Comparison of ENCODE assay signal across 30 mouse cellular contexts in the genomic region with DNA sequence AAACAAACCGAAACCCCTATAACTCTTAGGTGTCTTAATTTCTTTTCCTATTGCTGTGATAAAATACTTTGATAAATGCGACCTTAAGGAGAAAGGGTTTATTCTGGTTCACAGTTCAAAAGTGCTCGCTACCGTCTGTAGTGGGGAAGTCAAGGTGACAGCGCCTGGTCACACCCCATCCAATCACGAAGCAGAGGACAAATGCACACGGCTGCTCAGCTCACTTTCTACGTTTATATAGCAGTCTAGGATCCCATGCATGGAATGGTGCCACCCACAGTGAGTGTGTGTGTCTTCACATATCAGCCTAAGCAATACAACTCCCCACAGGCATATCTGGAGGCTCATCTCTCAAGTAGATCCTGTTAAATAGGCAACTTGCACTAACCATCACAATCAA.
"Had no signal": no experiment of that assay in that cellular context is flagged by ENCODE, and none has a peak within 500 bp of the region (broad histone marks: within the 10 kb centered on the region; RNA-seq: fewer than 3 reads in every experiment).

No protein-coding gene starts in this region.

- ATAC-seq: liver, embryonic 12.5 days; liver, postnatal 0 days; lung, postnatal 0 days; midbrain, embryonic 13.5 days; midbrain, embryonic 15.5 days; midbrain, embryonic 16.5 days had no signal

- H3K9ac ChIP-seq: limb, embryonic 12.5 days; limb, embryonic 13.5 days; limb, embryonic 15.5 days; liver, embryonic 12.5 days; liver, embryonic 13.5 days; liver, embryonic 14.5 days; liver, embryonic 15.5 days; liver, postnatal 0 days; lung, embryonic 14.5 days; lung, embryonic 15.5 days; midbrain, embryonic 12.5 days; midbrain, embryonic 13.5 days; midbrain, embryonic 15.5 days; neural tube, embryonic 12.5 days had no signal

- H3K36me3 ChIP-seq: limb, embryonic 10.5 days; limb, embryonic 12.5 days; limb, embryonic 13.5 days; limb, embryonic 15.5 days; liver, embryonic 12.5 days; liver, embryonic 13.5 days; liver, embryonic 15.5 days; lung, embryonic 15.5 days; midbrain, embryonic 12.5 days; midbrain, embryonic 13.5 days; midbrain, embryonic 15.5 days; neural tube, embryonic 12.5 days had no signal

- H3K27ac ChIP-seq: limb, embryonic 10.5 days; limb, embryonic 12.5 days; limb, embryonic 13.5 days; limb, embryonic 15.5 days; liver, embryonic 12.5 days; liver, embryonic 13.5 days; liver, embryonic 14.5 days; liver, embryonic 15.5 days; lung, embryonic 15.5 days; macrophage; midbrain, embryonic 12.5 days; midbrain, embryonic 13.5 days; midbrain, embryonic 15.5 days; neural tube, embryonic 12.5 days had no signal

- H3K4me3 ChIP-seq: limb, embryonic 10.5 days; limb, embryonic 12.5 days; limb, embryonic 13.5 days; limb, embryonic 15.5 days; liver, embryonic 12.5 days; liver, embryonic 13.5 days; liver, embryonic 15.5 days; lung, embryonic 15.5 days; megakaryocyte, embryonic 14.5 days; midbrain, embryonic 12.5 days; midbrain, embryonic 13.5 days; midbrain, embryonic 15.5 days; myocyte; neural tube, embryonic 12.5 days had no signal

- DNase-seq: left cerebral cortex, postnatal 4 days; liver; liver, embryonic 13.5 days; liver, postnatal 0 days; lung, adult 18-20 months; lung, adult 2 months; lung, embryonic 14.5 days; lung, postnatal 10 days; lung, postnatal 14 days; lung, postnatal 36 days; lung, postnatal 4 days; midbrain, embryonic 14.5 days had no signal

- H3K27me3 ChIP-seq: limb, embryonic 12.5 days; limb, embryonic 13.5 days; limb, embryonic 15.5 days; liver, embryonic 12.5 days; liver, embryonic 13.5 days; liver, embryonic 15.5 days; lung, embryonic 15.5 days; megakaryocyte, embryonic 14.5 days; midbrain, embryonic 12.5 days; midbrain, embryonic 13.5 days; midbrain, embryonic 15.5 days; neural tube, embryonic 12.5 days had no signal

- H3K4me2 ChIP-seq: limb, embryonic 12.5 days; limb, embryonic 13.5 days; limb, embryonic 15.5 days; liver, embryonic 11.5 days; liver, embryonic 12.5 days; liver, embryonic 13.5 days; liver, embryonic 15.5 days; lung, embryonic 14.5 days; lung, embryonic 15.5 days; midbrain, embryonic 12.5 days; midbrain, embryonic 13.5 days; midbrain, embryonic 15.5 days; neural tube, embryonic 12.5 days had no signal

- H3K9me3 ChIP-seq: limb, embryonic 10.5 days; limb, embryonic 12.5 days; limb, embryonic 13.5 days; limb, embryonic 15.5 days; liver, embryonic 12.5 days; liver, embryonic 13.5 days; liver, embryonic 15.5 days; lung, embryonic 15.5 days; megakaryocyte, embryonic 14.5 days; midbrain, embryonic 12.5 days; midbrain, embryonic 13.5 days; midbrain, embryonic 15.5 days; neural tube, embryonic 12.5 days had no signal

- H3K4me1 ChIP-seq: lung, embryonic 15.5 days; midbrain, embryonic 15.5 days; neural tube, embryonic 12.5 days had no signal
